Mouse (Mus musculus) forebrain, embryonic 13.5 days (tissue): ENCODE results near the gene Gltp. TPM values are rescaled to one million over a fixed set of nuclear protein-coding genes. Genes with fewer than 3 reads are reported as not detected.
A peak's percentile ranks its signal among the peaks of the same experiment; 100 is the strongest.

Experiments used
- ATAC-seq: fragments of 200-750 bp; cut with Nextera tagmentation; 2 replicates; pipeline ENCODE4 v1.8.0; 2017
- H3K27ac ChIP-seq: fragments of 300-500 bp; sonication (generic); 2 replicates; pipeline ENCODE4 v1.5.1; 2015; ENCODE audit warnings: inconsistent platforms, mild to moderate bottlenecking, moderate library complexity
- H3K27me3 ChIP-seq: fragments of 300-500 bp; sonication (generic); 2 replicates; pipeline ENCODE4 v1.6.1; 2015; ENCODE audit warnings: mild to moderate bottlenecking, inconsistent platforms
- H3K36me3 ChIP-seq: fragments of 300-500 bp; sonication (generic); 2 replicates; pipeline ENCODE4 v1.6.1; 2015; ENCODE audit warnings: mild to moderate bottlenecking, inconsistent platforms; ENCODE audit not compliant: poor library complexity, severe bottlenecking
- H3K4me1 ChIP-seq: fragments of 300-500 bp; sonication (generic); 2 replicates; pipeline ENCODE4 v1.6.1; 2015; ENCODE audit warnings: inconsistent platforms
- H3K4me2 ChIP-seq: fragments of 300-500 bp; sonication (generic); 2 replicates; pipeline ENCODE4 v1.6.1; 2015; ENCODE audit warnings: inconsistent platforms, mild to moderate bottlenecking, moderate library complexity
- H3K4me3 ChIP-seq: fragments of 300-500 bp; sonication (generic); 2 replicates; pipeline ENCODE4 v1.5.1; 2015; ENCODE audit warnings: mild to moderate bottlenecking, inconsistent platforms
- H3K9ac ChIP-seq: fragments of 300-500 bp; sonication (generic); 2 replicates; pipeline ENCODE4 v1.6.1; 2015; ENCODE audit warnings: mild to moderate bottlenecking, inconsistent platforms
- H3K9me3 ChIP-seq: fragments of 300-500 bp; sonication (generic); replicated peaks from 2 replicates; pipeline ENCODE4 v1.6.1; 2016; ENCODE audit warnings: inconsistent platforms
- WGBS: fragments of 180-500 bp; shearing (Covaris S2); methylation state at CpG from one replicate; pipeline ENCODE4 v1.1.7; 2015; 5-methylcytosine and 5-hydroxymethylcytosine counted together
- polyA plus RNA-seq: library from polyadenylated mRNA; unstranded; fragments of >200 nt; fragmentation: Nextera tagmentation; extraction: Ambion mirVana; gene quantifications from 2 replicates; pipeline ENCODE4 v1.2.1, GENCODE M21; 2015

Gltp gene
- polyA plus RNA-seq, 1 experiment from 2014 or later: 51.7 TPM

- Histone ChIP-seq H3K9ac (no peak overlapping the region), H3K36me3 (peaks cover 99% of the 10 kb centered on the region), H3K4me3 (no peak overlapping the region), H3K9me3 (0 out of 2 replicates have a peak, but pooled peaks cover 3% of the 10 kb centered on the region), H3K4me1 (no peaks in the 10 kb centered on the region), H3K27me3 (no peaks in the 10 kb centered on the region), H3K27ac (no peak overlapping the region), H3K4me2 (no peak overlapping the region)
- WGBS: 91% methylated on average over 20 of the region's 20 CpGs
- ATAC-seq: no peak
These were observed 28.5 kb upstream of the Gltp start for GRCm38 (mm10) chr5:114719003-114719927.

- Histone ChIP-seq H3K27ac (no peak overlapping the region), H3K4me1 (no peaks in the 10 kb centered on the region), H3K9ac (no peak overlapping the region), H3K9me3 (no peaks in the 10 kb centered on the region), H3K4me3 (no peak overlapping the region), H3K36me3 (peaks cover 98% of the 10 kb centered on the region), H3K27me3 (no peaks in the 10 kb centered on the region), H3K4me2 (no peak overlapping the region)
- WGBS: 90% methylated on average over 13 of the region's 13 CpGs
- ATAC-seq: no peak
These were observed 27.7 kb upstream of the Gltp start for GRCm38 (mm10) chr5:114718483-114718882.

GRCm38 (mm10) chr5:114717937-114718336 lies 27.2 kb upstream of the Gltp start:
- ATAC-seq: no peak
- WGBS: 96% methylated on average over 8 of the region's 8 CpGs

DNA sequence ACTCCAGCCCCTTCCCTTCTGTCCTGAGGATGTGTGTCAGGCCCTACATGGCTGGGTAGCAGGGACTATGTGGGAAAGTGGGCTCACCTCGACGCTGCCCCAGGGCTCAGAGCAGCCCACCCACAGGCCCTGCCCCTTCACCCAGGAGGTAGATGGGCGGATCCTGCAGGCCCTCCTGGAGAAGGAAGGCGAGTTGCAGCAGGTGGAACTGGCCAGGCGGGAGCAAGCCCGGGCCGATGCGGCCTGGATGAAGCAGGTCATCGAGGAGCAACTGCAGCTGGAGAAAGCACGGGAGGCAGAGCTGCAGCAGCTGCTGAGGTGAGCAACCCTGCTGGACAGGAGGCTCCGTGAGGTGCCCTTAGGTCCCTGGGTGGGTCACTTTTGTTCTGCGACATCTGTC lies 26.5 kb upstream of the Gltp start:
- H3K36me3 ChIP-seq: peaks cover 99% of the 10 kb centered on the region
- H3K9ac ChIP-seq: no peak overlapping the region
- ATAC-seq: no peak
- no peaks in the 10 kb centered on the region for H3K27me3 ChIP-seq
- no peaks in the 10 kb centered on the region for H3K9me3 ChIP-seq
- no peak overlapping the region for H3K4me3 ChIP-seq
- no peak overlapping the region for H3K27ac ChIP-seq
- H3K4me1 ChIP-seq: no peaks in the 10 kb centered on the region
- 89% methylated on average over 12 of the region's 12 CpGs for WGBS
- no peak overlapping the region for H3K4me2 ChIP-seq

More at GRCm38 (mm10) chr5:114717937-114718336, 27.2 kb upstream of the Gltp start:
- no peaks in the 10 kb centered on the region for H3K27me3 ChIP-seq
- H3K36me3 ChIP-seq: peaks cover 99% of the 10 kb centered on the region
- no peak overlapping the region for H3K4me2 ChIP-seq
- no peak overlapping the region for H3K27ac ChIP-seq
- no peak overlapping the region for H3K9ac ChIP-seq
- H3K9me3 ChIP-seq: no peaks in the 10 kb centered on the region
- H3K4me1 ChIP-seq: no peaks in the 10 kb centered on the region
- no peak overlapping the region for H3K4me3 ChIP-seq

DNA sequence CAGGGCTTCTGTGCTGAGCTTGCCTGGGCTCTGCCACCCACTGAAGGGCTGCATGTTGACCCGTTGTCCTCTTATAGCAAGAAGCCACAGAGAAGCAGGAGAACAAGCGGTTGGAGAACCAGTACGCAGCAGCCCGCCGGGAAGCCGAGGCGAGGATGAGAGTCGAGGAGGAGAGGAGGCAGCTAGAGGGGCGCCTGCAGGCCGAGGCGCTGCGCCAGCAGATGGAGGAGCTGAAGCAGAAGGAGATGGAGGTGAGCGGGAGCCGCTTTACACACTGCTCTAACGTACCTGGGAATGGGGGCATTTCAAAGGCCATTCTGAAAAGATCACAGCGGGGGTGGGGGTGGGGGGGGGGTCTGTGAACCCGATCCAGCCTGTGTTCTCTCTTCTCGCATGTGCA lies 23.8 kb upstream of the Gltp start:
- 91% methylated on average over 16 of the region's 18 CpGs for WGBS
- Histone ChIP-seq H3K27ac (no peak overlapping the region), H3K4me1 (no peaks in the 10 kb centered on the region), H3K4me2 (no peak overlapping the region), H3K4me3 (no peak overlapping the region), H3K27me3 (no peaks in the 10 kb centered on the region), H3K9me3 (no peaks in the 10 kb centered on the region), H3K9ac (no peak overlapping the region), H3K36me3 (peaks cover 99% of the 10 kb centered on the region)
- ATAC-seq: no peak

GRCm38 (mm10) chr5:114709357-114709756 lies 18.6 kb upstream of the Gltp start:
- H3K4me2 ChIP-seq: no peak overlapping the region
- H3K36me3 ChIP-seq: peaks cover 52% of the 10 kb centered on the region

GRCm38 (mm10) chr5:114708491-114708890 lies 17.7 kb upstream of the Gltp start:
- H3K27me3 ChIP-seq: no peaks in the 10 kb centered on the region
- peak overlapping the region; percentile 77 for H3K4me3 ChIP-seq
- 55% methylated on average over 15 of the region's 15 CpGs for WGBS
- H3K36me3 ChIP-seq: peaks cover 44% of the 10 kb centered on the region
- no peaks in the 10 kb centered on the region for H3K9me3 ChIP-seq
- peaks cover 10% of the 10 kb centered on the region for H3K4me1 ChIP-seq
- no peak overlapping the region for H3K27ac ChIP-seq
- peak overlapping the region; percentile 86 for H3K4me2 ChIP-seq
- H3K9ac ChIP-seq: peak overlapping the region; percentile 73
- ATAC-seq: 0 out of 2 replicates have a peak, but pooled peaks have one; percentile 25

More at GRCm38 (mm10) chr5:114709357-114709756, 18.6 kb upstream of the Gltp start:
- Histone ChIP-seq H3K4me1 (peaks cover 10% of the 10 kb centered on the region), H3K9me3 (no peaks in the 10 kb centered on the region), H3K27me3 (no peaks in the 10 kb centered on the region), H3K27ac (no peak overlapping the region), H3K4me3 (no peak overlapping the region), H3K9ac (no peak overlapping the region)
- WGBS: 96% methylated on average over 21 of the region's 21 CpGs
- no peak for ATAC-seq

DNA sequence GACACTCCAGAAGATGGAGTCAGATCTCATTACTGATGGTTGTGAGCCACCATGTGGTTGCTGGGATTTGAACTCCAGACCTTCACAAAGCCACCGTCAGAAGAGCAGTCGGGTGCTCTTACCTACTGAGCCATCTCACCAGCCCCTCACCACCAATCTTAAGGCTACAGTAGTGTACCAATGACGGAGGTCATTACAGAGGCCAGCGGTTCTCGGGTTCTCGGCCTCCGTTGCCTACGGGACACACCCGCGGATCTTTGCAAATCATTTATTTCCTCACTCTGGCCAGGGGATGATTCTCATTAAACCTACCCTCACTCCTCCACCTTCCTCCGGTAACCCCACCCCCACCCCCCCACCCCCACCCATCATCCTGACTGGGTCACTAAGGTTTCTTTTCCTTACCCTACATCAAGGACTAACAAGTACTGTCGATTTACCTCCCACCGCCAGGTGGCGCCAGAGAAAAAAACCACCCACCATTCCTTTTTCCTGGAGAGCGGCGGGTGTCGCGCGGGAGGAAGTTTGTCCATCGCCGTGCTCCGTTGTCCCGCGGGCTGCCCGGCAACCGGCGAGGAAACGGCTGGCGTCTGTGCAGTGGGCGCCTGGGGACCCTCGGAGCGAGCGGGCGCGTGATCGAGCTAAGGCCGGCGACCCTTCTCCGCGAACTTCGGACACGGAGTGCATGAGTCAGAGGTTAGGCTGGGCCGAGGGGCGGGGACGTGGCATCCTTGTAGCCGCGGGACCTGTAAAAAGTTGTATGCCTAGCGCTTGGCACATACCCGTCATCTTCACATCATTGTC lies 16.7 kb upstream of the Gltp start, which contains the start of gene Tchp:
Gene Tchp, plus strand, starts transcription at position 496 of the 804 bp plus-strand sequence.
- H3K9me3 ChIP-seq: no peaks in the 10 kb centered on the region
- H3K36me3 ChIP-seq: peaks cover 34% of the 10 kb centered on the region
- peak within 1 kb of the TSS; percentile 77 for H3K4me3 ChIP-seq
- no peak within 1 kb of the TSS for H3K27ac ChIP-seq
- no peaks in the 10 kb centered on the region for H3K27me3 ChIP-seq
- ATAC-seq: peak; percentile 81
- H3K9ac ChIP-seq: peak within 1 kb of the TSS; percentile 73
- 3% methylated on average over 49 of the region's 49 CpGs for WGBS
- peak within 1 kb of the TSS; percentile 86 for H3K4me2 ChIP-seq
- H3K4me1 ChIP-seq: peaks cover 16% of the 10 kb centered on the region

- H3K9ac ChIP-seq: no peak overlapping the region; the same call in 1 of the 2 replicates
These were observed 11.9 kb upstream of the Gltp start for GRCm38 (mm10) chr5:114702403-114703392.

GRCm38 (mm10) chr5:114699015-114699414 lies 8.2 kb upstream of the Gltp start:
- no peaks in the 10 kb centered on the region for H3K9me3 ChIP-seq
- H3K27me3 ChIP-seq: no peaks in the 10 kb centered on the region
- no peak overlapping the region for H3K9ac ChIP-seq
- H3K4me3 ChIP-seq: no peak overlapping the region
- H3K36me3 ChIP-seq: no peaks in the 10 kb centered on the region
- H3K4me2 ChIP-seq: no peak overlapping the region
- 72% methylated on average over 7 of the region's 7 CpGs for WGBS
- H3K27ac ChIP-seq: no peak overlapping the region
- no peak for ATAC-seq
- H3K4me1 ChIP-seq: peaks cover 12% of the 10 kb centered on the region; the same call in 1 of the 2 replicates

More at GRCm38 (mm10) chr5:114702403-114703392, 11.9 kb upstream of the Gltp start:
- Histone ChIP-seq H3K9me3 (no peaks in the 10 kb centered on the region), H3K27ac (no peak overlapping the region), H3K4me2 (no peak overlapping the region), H3K36me3 (no peaks in the 10 kb centered on the region), H3K4me3 (no peak overlapping the region), H3K27me3 (no peaks in the 10 kb centered on the region), H3K4me1 (peaks cover 13% of the 10 kb centered on the region; the same call in 1 of the 2 replicates)
- no peak for ATAC-seq
- WGBS: 64% methylated on average over 14 of the region's 14 CpGs
